In the genomic region with DNA sequence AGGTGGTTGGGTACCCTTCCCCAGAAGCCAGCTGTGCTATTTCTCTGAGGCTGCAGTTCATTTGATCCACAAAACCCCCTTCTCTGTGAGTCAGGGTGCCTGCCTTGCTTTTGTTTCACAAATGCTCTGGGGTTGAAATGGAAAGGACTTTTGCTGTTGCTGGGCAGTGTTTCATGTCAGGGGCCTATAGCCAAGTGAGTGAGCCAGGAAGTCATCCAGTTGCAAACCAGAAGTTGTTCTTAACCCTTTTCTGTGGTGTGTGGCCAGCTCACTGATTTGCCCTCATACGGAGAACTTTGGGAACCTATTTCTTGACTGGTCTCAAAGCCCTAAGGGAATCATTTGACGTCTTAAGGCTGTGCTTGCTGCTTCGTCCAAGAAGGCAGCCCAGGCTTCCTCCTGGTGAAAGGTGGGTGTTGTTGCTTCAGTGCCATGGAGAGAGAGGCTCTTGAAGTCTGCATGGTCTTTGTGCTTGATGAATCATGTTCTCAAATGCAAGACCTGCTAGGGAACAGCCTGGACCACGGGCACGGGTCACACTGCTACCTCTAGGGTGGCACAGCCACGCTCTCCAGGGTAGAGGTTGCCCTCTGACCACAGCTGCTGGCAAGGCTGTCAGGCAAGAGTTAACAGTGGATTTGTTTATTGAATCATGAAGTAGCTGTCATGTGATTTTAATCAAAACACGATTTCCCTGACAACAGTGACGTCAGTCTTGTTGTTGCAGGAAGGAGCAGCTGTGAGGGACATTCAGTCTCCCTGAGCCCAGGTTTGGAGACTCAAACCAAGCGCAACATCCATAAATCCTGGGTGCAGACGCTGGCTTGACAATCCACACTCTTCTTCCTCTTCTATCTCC, we compare ENCODE assay signal across 8 mouse cellular contexts. TPM values are rescaled to one million over a fixed set of nuclear protein-coding genes. Genes with fewer than 3 reads are reported as not detected.
DNase-seq lines count a peak whose midpoint lies in the region; ATAC-seq and TF ChIP-seq lines count a peak whose summit lies in the region.

No protein-coding gene starts in this region.

- peaks cover 23% of the 10 kb centered on the region for H3K4me1 ChIP-seq in heart, adult 2 months (ENCODE audit: control insufficient read depth, insufficient read depth, low read length)
- H3K4me1 ChIP-seq in limb, embryonic 13.5 days: peaks cover 48% of the 10 kb centered on the region
- H3K4me1 ChIP-seq in small intestine, adult 2 months (ENCODE audit: control insufficient read depth, insufficient read depth, insufficient read length, low read length): peaks cover 9% of the 10 kb centered on the region; the same call in 1 of the 2 replicates
- H3K4me1 ChIP-seq in thymus, adult 2 months (replicated peaks; ENCODE audit: control insufficient read depth, insufficient read depth, low read length): no peaks in the 10 kb centered on the region

- 43% methylated on average over 10 of the region's 10 CpGs for WGBS in heart, adult 2 months
- 45% methylated on average over 10 of the region's 10 CpGs for whole genome bisulfite sequencing in limb, embryonic 13.5 days
- WGBS in small intestine, adult 2 months: 44% methylated on average over 10 of the region's 10 CpGs
- 83% methylated on average over 10 of the region's 10 CpGs for WGBS in thymus, adult 2 months

- H3K9ac ChIP-seq in heart, adult 2 months (ENCODE audit: low read depth, low read length): peak overlapping the region; percentile 15
- H3K9ac ChIP-seq in limb, embryonic 13.5 days: no peak overlapping the region; the same call in 1 of the 2 replicates

- intact Hi-C loops in heart, adult 2 months (cut with DNase I): no loop called here

- ATAC-seq in limb, embryonic 13.5 days (ENCODE audit: low FRiP score, low read depth): 0 out of 2 replicates have a peak, but pooled peaks have one; percentile 15

- TF ChIP-seq EP300 in heart, adult 2 months (IDR thresholded peaks at IDR 0.05; ENCODE audit: insufficient read depth, low read depth, low read length): peak; percentile 52; the same call in 1 of the 2 replicates

- H3K79me2 ChIP-seq in heart, adult 2 months (replicated peaks; ENCODE audit: control insufficient read depth, insufficient read depth, low read length): no peaks in the 10 kb centered on the region

- DNase-seq in embryo, embryonic 10.5 days (ENCODE audit: low spot score): peak; percentile 5
- no peak for DNase-seq in embryo, embryonic 11 days
- DNase-seq in adrenal gland, postnatal 36 days: peak; percentile 25 to 45
- peak; percentile 70 for DNase-seq in heart, adult 2 months
- peak; percentile 94 for DNase-seq in kidney, adult 9 months
- DNase-seq in thymus, adult 2 months: no peak

- no peak for TF ChIP-seq CTCF in heart, adult 2 months (IDR thresholded peaks at IDR 0.05)
- no peak for TF ChIP-seq CTCF in small intestine, adult 2 months (IDR thresholded peaks at IDR 0.05; ENCODE audit: extremely low read depth, insufficient read length, insufficient replicate concordance, low read depth, low read length)
- no peak for TF ChIP-seq CTCF in thymus, adult 2 months (IDR thresholded peaks at IDR 0.05; ENCODE audit: borderline replicate concordance, control insufficient read depth, extremely low read depth, insufficient read depth, low read length, poor library complexity)

- H3K36me3 ChIP-seq in heart, adult 2 months (ENCODE audit: control insufficient read depth, insufficient read depth, low read length): no peaks in the 10 kb centered on the region; the same call in none of the 2 replicates
- peaks cover 35% of the 10 kb centered on the region for H3K36me3 ChIP-seq in limb, embryonic 13.5 days
- peaks cover 5% of the 10 kb centered on the region; the same call in 1 of the 2 replicates for H3K36me3 ChIP-seq in small intestine, adult 2 months (ENCODE audit: control insufficient read depth, insufficient read depth, low read length)
- H3K36me3 ChIP-seq in thymus, adult 2 months (ENCODE audit: control insufficient read depth, insufficient read depth, low read length): peaks cover 9% of the 10 kb centered on the region

- peak; percentile 71; the same call in 1 of the 2 replicates for TF ChIP-seq POLR2A in heart, adult 2 months (IDR thresholded peaks at IDR 0.05; ENCODE audit: insufficient read depth, low read depth, low read length)
- TF ChIP-seq POLR2A in small intestine, adult 2 months (IDR thresholded peaks at IDR 0.05; ENCODE audit: low read depth, low read length): no peak
- TF ChIP-seq POLR2A in thymus, adult 2 months (IDR thresholded peaks at IDR 0.05; ENCODE audit: control insufficient read depth, extremely low read depth, insufficient read depth, low read length, poor library complexity): no peak

- peak overlapping the region; percentile 14 for H3K4me2 ChIP-seq in limb, embryonic 13.5 days (replicated peaks)

- H3K27ac ChIP-seq in heart, adult 2 months: peak overlapping the region; percentile 67
- H3K27ac ChIP-seq in limb, embryonic 13.5 days: peak overlapping the region; percentile 76
- peak overlapping the region; percentile 72 for H3K27ac ChIP-seq in small intestine, adult 2 months (ENCODE audit: insufficient read depth, low read depth, low read length)
- no peak overlapping the region for H3K27ac ChIP-seq in thymus, adult 2 months (ENCODE audit: control insufficient read depth, insufficient read depth, low read length)

- no peaks in the 10 kb centered on the region for H3K9me3 ChIP-seq in limb, embryonic 13.5 days

- H3K27me3 ChIP-seq in heart, adult 2 months (ENCODE audit: control insufficient read depth, insufficient read depth, low read length): no peaks in the 10 kb centered on the region
- H3K27me3 ChIP-seq in limb, embryonic 13.5 days: no peaks in the 10 kb centered on the region
- no peaks in the 10 kb centered on the region for H3K27me3 ChIP-seq in small intestine, adult 2 months (ENCODE audit: control insufficient read depth, insufficient read depth, low read length)
- H3K27me3 ChIP-seq in thymus, adult 2 months (ENCODE audit: control insufficient read depth, insufficient read depth, low read length): no peaks in the 10 kb centered on the region

- H3K4me3 ChIP-seq in heart, adult 2 months: 0 out of 2 replicates have a peak overlapping the region, but pooled peaks have one; percentile 4
- no peak overlapping the region for H3K4me3 ChIP-seq in limb, embryonic 13.5 days
- H3K4me3 ChIP-seq in small intestine, adult 2 months (ENCODE audit: low read depth, low read length): no peak overlapping the region
- no peak overlapping the region for H3K4me3 ChIP-seq in thymus, adult 2 months (ENCODE audit: control insufficient read depth, insufficient read depth, low read length)

RNA-seq across cellular contexts. Expression of a gene that starts 39.9 kb away (rescaled TPM):
- total RNA-seq in adrenal gland, postnatal 36 days (2021): 10 to 100 TPM; 35.4 to 35.7 TPM
- 10 to 100 TPM; 10.3 to 10.8 TPM for total RNA-seq in heart, adult 2 months (2021)
- polyA plus RNA-seq in heart, adult 2 months (2012; rRNA removed): 5.4 and 7.1 TPM in 2 replicates
- 74.3 and 77.3 TPM in 2 replicates for polyA plus RNA-seq in limb, embryonic 13.5 days (2015; fragmentation: Nextera tagmentation; extraction: Ambion mirVana)
- polyA plus RNA-seq in small intestine, adult 2 months (2012; rRNA removed): 1.6 and 1.9 TPM in 2 replicates
- polyA plus RNA-seq in thymus, adult 2 months (2012; rRNA removed): 17.1 and 19.7 TPM in 2 replicates

Comparison
In these comparisons a context has a peak if more than half of its experiments do, and no peak if none do; other contexts are left out.
1. DNase-seq: peak in embryo, embryonic 10.5 days (single experiment), adrenal gland, postnatal 36 days (2 of 2), heart, adult 2 months (2 of 2) and kidney, adult 9 months (single experiment); none in embryo, embryonic 11 days (single experiment) and thymus, adult 2 months (single experiment).